Mouse (Mus musculus) ES-Bruce4 (cell line): ENCODE data around the gene BC035947. TPM values are rescaled to one million over a fixed set of nuclear protein-coding genes. Genes with fewer than 3 reads are reported as not detected.
"Not testable (repeated sequence)": the region's sequence is repeated elsewhere in the genome, so short reads cannot be mapped to it uniquely, and the experiment has no call there.

Experiments used
- H3K27ac ChIP-seq: 2 replicates; pipeline ENCODE4 v1.5.1; 2012; ENCODE audit warnings: low read length, inconsistent platforms; ENCODE audit not compliant: insufficient read depth
- H3K27me3 ChIP-seq: 2 replicates; pipeline ENCODE4 v1.6.1; 2012; ENCODE audit warnings: mild to moderate bottlenecking, low read length, inconsistent platforms; ENCODE audit not compliant: control insufficient read depth, poor library complexity, insufficient read depth, severe bottlenecking
- H3K36me3 ChIP-seq: 2 replicates; pipeline ENCODE4 v1.6.1; 2012; ENCODE audit warnings: inconsistent platforms, mild to moderate bottlenecking, low read length, moderate library complexity; ENCODE audit not compliant: control insufficient read depth, poor library complexity, insufficient read depth, severe bottlenecking
- H3K4me1 ChIP-seq: one replicate; pipeline ENCODE4 v1.8.1; 2011; ENCODE audit warnings: low read length; ENCODE audit not compliant: control insufficient read depth, insufficient read depth
- H3K4me3 ChIP-seq: 2 replicates; pipeline ENCODE4 v1.5.1; 2011; ENCODE audit warnings: low read depth, mild to moderate bottlenecking, low read length
- H3K9ac ChIP-seq: 2 replicates; pipeline ENCODE4 v1.6.1; 2012; ENCODE audit warnings: low read depth, mild to moderate bottlenecking, inconsistent platforms; ENCODE audit not compliant: poor library complexity, severe bottlenecking
- H3K9me3 ChIP-seq: replicated peaks from 2 replicates; pipeline ENCODE4 v1.6.1; 2012; ENCODE audit warnings: mild to moderate bottlenecking, low read length, inconsistent platforms; ENCODE audit not compliant: control insufficient read depth, poor library complexity, insufficient read depth, severe bottlenecking
- CTCF ChIP-seq: IDR thresholded peaks from one replicate; pipeline ENCODE4 v1.8.1; 2011; ENCODE audit warnings: low read depth, low read length
- EP300 ChIP-seq: IDR thresholded peaks from 2 replicates; pipeline ENCODE4 v1.6.1; 2011; ENCODE audit warnings: low read depth, low read length; ENCODE audit not compliant: insufficient read depth
- POLR2A ChIP-seq: IDR thresholded peaks from one replicate; pipeline ENCODE4 v1.8.1; 2011; ENCODE audit warnings: low read length; ENCODE audit not compliant: insufficient read depth
- polyA plus RNA-seq: library from polyadenylated mRNA; stranded (reverse); fragments of >200 nt; gene quantifications from 2 replicates; pipeline ENCODE4 v1.2.4, GENCODE M21; 2011; ENCODE audit warnings: low read depth; ENCODE audit not compliant: missing spikeins, insufficient read depth, insufficient read length

BC035947 gene
- polyA plus RNA-seq, 1 experiment, result 0.52 TPM

GRCm38 (mm10) chr1:78510862-78511261 lies 1.1 kb downstream of the BC035947 start, which contains the start of gene Mogat1:
Mogat1 (plus strand) TSS chr1:78510991.
- peak within 1 kb of the TSS; percentile 71 for H3K4me3 ChIP-seq
- no peak within 1 kb of the TSS for H3K27ac ChIP-seq
- H3K27me3 ChIP-seq, result peaks cover 3% of the 10 kb centered on the region; the same call in 1 of the 2 replicates
- H3K9ac ChIP-seq, result peak within 1 kb of the TSS; percentile 56
- H3K4me1 ChIP-seq, result no peaks in the 10 kb centered on the region
- H3K9me3 ChIP-seq, result no peaks in the 10 kb centered on the region
- H3K36me3 ChIP-seq, result no peaks in the 10 kb centered on the region
- TF ChIP-seq EP300 (no peak), CTCF (no peak), POLR2A (no peak)

- H3K9me3 ChIP-seq, result peaks cover 24% of the 10 kb centered on the region
- TF ChIP-seq CTCF (no peak), EP300 (no peak), POLR2A (no peak)
- H3K27me3 ChIP-seq, result peaks cover 3% of the 10 kb centered on the region; the same call in 1 of the 2 replicates
- H3K36me3 ChIP-seq, result no peaks in the 10 kb centered on the region
- H3K4me3 ChIP-seq, result no peak overlapping the region
- H3K27ac ChIP-seq, result no peak overlapping the region
- H3K9ac ChIP-seq, result no peak overlapping the region
- H3K4me1 ChIP-seq, result no peaks in the 10 kb centered on the region
These were observed 4.8 kb downstream of the BC035947 start for GRCm38 (mm10) chr1:78507137-78507536.

GRCm38 (mm10) chr1:78502527-78502926 lies 9.4 kb downstream of the BC035947 start:
- no peaks in the 10 kb centered on the region for H3K36me3 ChIP-seq

GRCm38 (mm10) chr1:78501856-78502255 lies 10.1 kb downstream of the BC035947 start:
- H3K9me3 ChIP-seq, result peaks cover 24% of the 10 kb centered on the region
- H3K4me3 ChIP-seq, H3K9ac ChIP-seq, H3K4me1 ChIP-seq, H3K27ac ChIP-seq, H3K36me3 ChIP-seq, H3K27me3 ChIP-seq: not testable (repeated sequence)

More at GRCm38 (mm10) chr1:78502527-78502926, 9.4 kb downstream of the BC035947 start:
- H3K9ac ChIP-seq, result no peak overlapping the region
- no peak for TF ChIP-seq POLR2A
- H3K27me3 ChIP-seq, result no peaks in the 10 kb centered on the region
- no peak overlapping the region for H3K27ac ChIP-seq
- H3K4me3 ChIP-seq, result no peak overlapping the region
- no peaks in the 10 kb centered on the region for H3K4me1 ChIP-seq
- peaks cover 24% of the 10 kb centered on the region for H3K9me3 ChIP-seq

- Histone ChIP-seq H3K36me3 (no peaks in the 10 kb centered on the region), H3K9me3 (peaks cover 24% of the 10 kb centered on the region), H3K27ac (no peak overlapping the region), H3K4me3 (no peak overlapping the region), H3K9ac (no peak overlapping the region), H3K4me1 (no peaks in the 10 kb centered on the region), H3K27me3 (no peaks in the 10 kb centered on the region)
- no peak for TF ChIP-seq POLR2A
- TF ChIP-seq CTCF, result no peak
- no peak for TF ChIP-seq EP300
These were observed 10.9 kb downstream of the BC035947 start for GRCm38 (mm10) chr1:78501036-78501435.

GRCm38 (mm10) chr1:78490143-78490542 lies 21.8 kb downstream of the BC035947 start:
- Histone ChIP-seq H3K9ac (peak overlapping the region; percentile 76; the same call in 1 of the 2 replicates), H3K4me3 (no peak overlapping the region)

More at GRCm38 (mm10) chr1:78490143-78490542, 21.8 kb downstream of the BC035947 start:
- Histone ChIP-seq H3K4me1 (peaks cover 5% of the 10 kb centered on the region), H3K27me3 (no peaks in the 10 kb centered on the region), H3K27ac (no peak overlapping the region), H3K36me3 (peaks cover 5% of the 10 kb centered on the region), H3K9me3 (no peaks in the 10 kb centered on the region)
- TF ChIP-seq POLR2A (no peak), EP300 (no peak), CTCF (no peak)
